Mouse (Mus musculus): ENCODE data around the gene Dnaja4.

Dnaja4 gene

GRCm38 (mm10) chr9:54699345-54700173, 886 bp downstream of the Dnaja4 start:
- in situ Hi-C loops (cut with MseI, MboI): no loop called here

- in situ Hi-C loops (cut with MseI, MboI): no loop called here
These were observed 1.5 kb downstream of the Dnaja4 start for GRCm38 (mm10) chr9:54700174-54700475.

GRCm38 (mm10) chr9:54700746-54701145, 2.1 kb downstream of the Dnaja4 start:
- in situ Hi-C loops (cut with MseI, MboI): no loop called here

- in situ Hi-C loops (cut with MseI, MboI): no loop called here
These were observed 3.9 kb downstream of the Dnaja4 start for GRCm38 (mm10) chr9:54702581-54702980.

GRCm38 (mm10) chr9:54704361-54704760, 5.7 kb downstream of the Dnaja4 start:
- in situ Hi-C loops (cut with MseI, MboI): no loop called here

GRCm38 (mm10) chr9:54705561-54705960, 6.9 kb downstream of the Dnaja4 start:
- in situ Hi-C loops (cut with MseI, MboI): no loop called here

GRCm38 (mm10) chr9:54707288-54707999, 8.8 kb downstream of the Dnaja4 start:
- in situ Hi-C loops (cut with MseI, MboI): no loop called here

GRCm38 (mm10) chr9:54708085-54708484, 9.4 kb downstream of the Dnaja4 start:
- in situ Hi-C loops (cut with MseI, MboI): no loop called here

- in situ Hi-C loops (cut with MseI, MboI): no loop called here
These were observed 17.1 kb downstream of the Dnaja4 start for GRCm38 (mm10) chr9:54715776-54716175.

- in situ Hi-C loops (cut with MseI, MboI): no loop called here
These were observed 18.9 kb downstream of the Dnaja4 start for GRCm38 (mm10) chr9:54717527-54717926.

GRCm38 (mm10) chr9:54722156-54722555, 23.5 kb downstream of the Dnaja4 start:
- in situ Hi-C loops (cut with MseI, MboI): no loop called here

- in situ Hi-C loops (cut with MseI, MboI): no loop called here
These were observed 23.9 kb downstream of the Dnaja4 start for GRCm38 (mm10) chr9:54722596-54722995.

- in situ Hi-C loops (cut with MseI, MboI): no loop called here
These were observed 27.6 kb downstream of the Dnaja4 start for GRCm38 (mm10) chr9:54726315-54726714.

- in situ Hi-C loops (cut with MseI, MboI): no loop called here
These were observed 33.4 kb downstream of the Dnaja4 start for GRCm38 (mm10) chr9:54732122-54732521.

- in situ Hi-C loops (cut with MseI, MboI): no loop called here
These were observed 35.4 kb downstream of the Dnaja4 start, which contains the start of gene Wdr61 for GRCm38 (mm10) chr9:54733921-54734638. Gene Wdr61, minus strand, starts transcription at chr9:54734519.

- in situ Hi-C loops (cut with MseI, MboI): loop anchor here (5.0 kb wide), 1 partner anchor 88 kb away; no protein-coding TSS in a partner anchor
These were observed 36.1 kb downstream of the Dnaja4 start for GRCm38 (mm10) chr9:54734639-54735252.

- in situ Hi-C loops (cut with MseI, MboI): loop anchor here (5.0 kb wide), 1 partner anchor 86 kb away; no protein-coding TSS in a partner anchor
These were observed 37.6 kb downstream of the Dnaja4 start for GRCm38 (mm10) chr9:54736284-54736701.

- in situ Hi-C loops (cut with MseI, MboI): loop anchor here (5.0 kb wide), 1 partner anchor 84 kb away; no protein-coding TSS in a partner anchor
These were observed 39.7 kb downstream of the Dnaja4 start for GRCm38 (mm10) chr9:54738376-54738775.

GRCm38 (mm10) chr9:54743891-54744290, 45.2 kb downstream of the Dnaja4 start:
- in situ Hi-C loops (cut with MseI, MboI): no loop called here

- in situ Hi-C loops (cut with MseI, MboI): no loop called here
These were observed 47.2 kb downstream of the Dnaja4 start for GRCm38 (mm10) chr9:54745740-54746370.

Data from mouse trophoblast stem cell (cell line).